Mouse (Mus musculus): ENCODE results near the gene Rasgrf1. TPM values are rescaled to one million over a fixed set of nuclear protein-coding genes. Genes with fewer than 3 reads are reported as not detected.

The Rasgrf1 gene
- polyA plus RNA-seq, 1 experiment from 2014 or later: not detected

GRCm38 (mm10) chr9:90076131-90076530 lies 166.4 kb downstream of the Rasgrf1 start:
- H3K4me2 ChIP-seq: no peak overlapping the region
- H3K9me3 ChIP-seq (ENCODE audit: control insufficient read depth, low read length): no peaks in the 10 kb centered on the region
- DNase-seq (ENCODE audit: low spot score) (no peak), ATAC-seq (replicated peaks; ENCODE audit: low FRiP score) (no peak)
- no peak overlapping the region for H3K9ac ChIP-seq (ENCODE audit: low read depth, low read length)
- no peak overlapping the region for H3K4me3 ChIP-seq (ENCODE audit: low read depth, low read length)
- H3K27ac ChIP-seq (ENCODE audit: low read depth, low read length): no peak overlapping the region
- no peaks in the 10 kb centered on the region for H3K27me3 ChIP-seq (replicated peaks; ENCODE audit: control insufficient read depth, insufficient read depth, low read length)
- 83% methylated on average over 5 of the region's 5 CpGs for WGBS
- no peaks in the 10 kb centered on the region for H3K4me1 ChIP-seq (replicated peaks; ENCODE audit: control insufficient read depth, insufficient read depth, low read length)
- H3K36me3 ChIP-seq (ENCODE audit: control insufficient read depth, insufficient read depth, low read length): no peaks in the 10 kb centered on the region

Other genes starting within 250 kb of the Rasgrf1 start
- gene Tmed3, start 204.8 kb upstream of the Rasgrf1 start, polyA plus RNA-seq (2014; fragmentation: Nextera tagmentation; extraction: Ambion mirVana): 62.9 and 63.7 TPM in 2 replicates
- not detected in 2 replicates for gene Ankrd34c, start 171.4 kb upstream of the Rasgrf1 start, polyA plus RNA-seq (2014; fragmentation: Nextera tagmentation; extraction: Ambion mirVana)
- gene Ctsh, start 144.2 kb downstream of the Rasgrf1 start, polyA plus RNA-seq (2014; fragmentation: Nextera tagmentation; extraction: Ambion mirVana): 19.1 and 22.7 TPM in 2 replicates
- gene Morf4l1, start 204.9 kb downstream of the Rasgrf1 start, polyA plus RNA-seq (2014; fragmentation: Nextera tagmentation; extraction: Ambion mirVana): 284 and 303 TPM in 2 replicates

Measured in liver, embryonic 11.5 days (tissue).